Mouse (Mus musculus) spleen, adult 2 months (tissue): ENCODE measurements around the gene Rps24. TPM values are rescaled to one million over a fixed set of nuclear protein-coding genes. Genes with fewer than 3 reads are reported as not detected.

ENCODE experiments used
- DNase-seq, 2 experiments: peaks; one replicate each; pipeline versions ENCODE4 v3.0.0 to v3.0.0-alpha.2; 2012 to 2021; ENCODE audit warnings: low spot score in 2 of 2, low read depth in 1 of 2
- H3K27ac ChIP-seq: fragments of 200-500 bp; 2 replicates; pipeline ENCODE4 v1.5.1; 2012; ENCODE audit warnings: low read length, inconsistent platforms; ENCODE audit not compliant: insufficient read depth
- H3K27me3 ChIP-seq: fragments of 200-500 bp; 2 replicates; pipeline ENCODE4 v1.6.1; 2012; ENCODE audit warnings: mild to moderate bottlenecking, moderate library complexity, low read length, inconsistent platforms; ENCODE audit not compliant: control insufficient read depth, insufficient read depth
- H3K36me3 ChIP-seq: fragments of 200-500 bp; 2 replicates; pipeline ENCODE4 v1.6.1; 2012; ENCODE audit warnings: mild to moderate bottlenecking, low read length, inconsistent platforms; ENCODE audit not compliant: control insufficient read depth, insufficient read depth
- H3K4me1 ChIP-seq: fragments of 200-500 bp; 2 replicates; pipeline ENCODE4 v1.6.1; 2011; ENCODE audit warnings: inconsistent platforms; ENCODE audit not compliant: control insufficient read depth, insufficient read depth, insufficient read length
- H3K4me3 ChIP-seq: fragments of 200-500 bp; 2 replicates; pipeline ENCODE4 v1.5.1; 2011; ENCODE audit warnings: mild to moderate bottlenecking, inconsistent platforms; ENCODE audit not compliant: insufficient read depth, insufficient read length; ENCODE audit errors: extremely low read depth
- CTCF ChIP-seq: fragments of 200-500 bp; IDR thresholded peaks from 2 replicates; pipeline ENCODE4 v1.5.1; 2011; ENCODE audit warnings: mild to moderate bottlenecking, inconsistent platforms; ENCODE audit not compliant: insufficient read depth, insufficient read length, insufficient replicate concordance; ENCODE audit errors: extremely low read depth
- POLR2A ChIP-seq: fragments of 200-500 bp; IDR thresholded peaks from 2 replicates; pipeline ENCODE4 v1.6.1; 2011; ENCODE audit warnings: low read depth, low read length, inconsistent platforms
- WGBS: fragments of 180-500 bp; shearing (Covaris S2); methylation state at CpG from one replicate; pipeline ENCODE4 v1.1.7; 2018; 5-methylcytosine and 5-hydroxymethylcytosine counted together
- polyA plus RNA-seq: library from polyadenylated mRNA; depleted of rRNA; stranded (reverse); fragments of >200 nt; gene quantifications from 2 replicates; pipeline ENCODE4 v1.2.3, GENCODE M21; 2012

Gene Rps24
- polyA plus RNA-seq, 1 experiment, result 850 TPM

DNA sequence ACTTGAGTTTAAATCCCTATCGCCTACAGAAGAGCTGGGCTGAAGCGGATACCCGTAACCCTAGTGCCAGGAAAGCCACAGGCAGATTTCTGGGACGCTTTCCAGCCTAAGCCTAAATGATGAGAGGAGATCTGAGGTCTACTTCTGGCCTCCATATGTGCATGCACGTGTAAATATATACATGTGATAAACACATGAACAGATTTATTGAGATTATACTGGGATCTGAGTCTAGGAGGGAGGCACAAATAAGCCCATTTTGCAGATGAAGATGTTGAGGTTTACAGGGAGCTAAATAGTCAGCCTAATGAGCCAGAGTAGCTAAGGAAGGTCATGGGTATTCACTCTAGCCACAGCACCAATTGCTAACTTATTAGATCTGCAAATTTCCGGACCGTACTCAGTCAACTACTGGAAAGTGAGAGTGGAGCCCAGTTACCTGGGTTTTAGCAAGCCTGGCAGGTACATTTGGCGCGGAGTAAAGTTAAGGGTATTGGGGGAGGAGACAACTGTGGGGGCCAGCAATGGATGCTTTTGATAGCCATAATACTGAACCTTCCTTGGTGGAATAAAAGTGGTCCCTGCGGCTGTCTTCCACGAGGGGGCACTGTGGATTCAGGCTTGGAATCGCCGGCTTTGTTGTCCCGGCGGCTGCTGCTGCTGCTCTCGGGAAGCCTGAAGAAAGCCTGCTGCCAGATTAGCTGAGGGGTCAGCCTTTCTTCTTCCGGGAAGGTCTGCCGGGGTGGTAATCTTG, 13.3 kb downstream of the Rps24 start:
- no peak overlapping the region for H3K27ac ChIP-seq
- no peaks in the 10 kb centered on the region for H3K4me1 ChIP-seq
- peaks cover 27% of the 10 kb centered on the region for H3K36me3 ChIP-seq
- peak in 1 of 2 experiments; percentile 41 for DNase-seq
- WGBS, result 38% methylated on average over 18 of the region's 18 CpGs
- TF ChIP-seq CTCF (peak; percentile 66; the same call in 1 of the 2 replicates), POLR2A (no peak)
- no peak overlapping the region for H3K4me3 ChIP-seq
- H3K27me3 ChIP-seq, result no peaks in the 10 kb centered on the region

DNA sequence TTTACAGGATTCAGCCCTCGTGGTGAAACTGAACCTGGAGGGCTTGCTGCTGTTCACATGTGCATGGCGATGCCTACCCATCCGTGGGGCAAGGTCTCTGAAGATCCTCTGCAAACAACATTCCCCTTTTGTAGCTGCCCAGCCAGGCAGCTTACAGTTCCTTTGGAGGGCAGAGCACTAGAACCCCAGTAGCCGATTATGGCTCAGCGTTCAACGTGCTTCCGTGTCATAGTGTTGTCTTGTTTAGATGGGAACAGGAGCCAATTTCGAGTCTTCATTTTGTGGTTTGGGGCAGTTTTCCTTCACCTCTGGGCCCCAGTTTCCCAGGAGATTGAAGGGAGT, 13.9 kb downstream of the Rps24 start:
- TF ChIP-seq POLR2A (no peak), CTCF (no peak)
- Histone ChIP-seq H3K4me3 (no peak overlapping the region), H3K4me1 (no peaks in the 10 kb centered on the region), H3K27me3 (no peaks in the 10 kb centered on the region), H3K36me3 (peaks cover 24% of the 10 kb centered on the region), H3K27ac (no peak overlapping the region)
- DNase-seq, result no peak
- WGBS, result 71% methylated on average over 8 of the region's 8 CpGs

DNA sequence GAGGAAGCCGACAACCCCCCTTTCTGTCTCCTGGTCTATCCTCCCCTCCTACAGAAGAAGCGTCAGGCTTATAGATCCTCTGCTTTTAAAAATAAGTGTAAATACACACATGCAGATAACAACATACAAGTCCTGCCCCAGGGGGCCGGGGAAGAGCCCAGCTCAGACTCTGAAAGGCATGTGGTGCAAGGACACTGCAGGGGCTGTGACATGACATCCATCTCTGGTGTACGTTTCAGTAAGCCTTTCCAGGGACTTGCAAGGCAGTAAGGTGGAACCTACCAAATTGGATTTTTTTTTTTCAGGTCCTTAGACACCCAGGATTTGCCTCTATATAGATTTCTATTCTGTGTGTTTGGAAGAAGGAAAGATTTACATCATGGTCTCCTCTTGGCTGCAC, 14.3 kb downstream of the Rps24 start:
- WGBS, result 91% methylated on average over 4 of the region's 4 CpGs
- H3K4me1 ChIP-seq, result no peaks in the 10 kb centered on the region
- no peak for TF ChIP-seq CTCF
- no peak for TF ChIP-seq POLR2A
- no peak for DNase-seq
- H3K36me3 ChIP-seq, result peaks cover 23% of the 10 kb centered on the region
- no peak overlapping the region for H3K4me3 ChIP-seq
- H3K27ac ChIP-seq, result no peak overlapping the region
- no peaks in the 10 kb centered on the region for H3K27me3 ChIP-seq

DNA sequence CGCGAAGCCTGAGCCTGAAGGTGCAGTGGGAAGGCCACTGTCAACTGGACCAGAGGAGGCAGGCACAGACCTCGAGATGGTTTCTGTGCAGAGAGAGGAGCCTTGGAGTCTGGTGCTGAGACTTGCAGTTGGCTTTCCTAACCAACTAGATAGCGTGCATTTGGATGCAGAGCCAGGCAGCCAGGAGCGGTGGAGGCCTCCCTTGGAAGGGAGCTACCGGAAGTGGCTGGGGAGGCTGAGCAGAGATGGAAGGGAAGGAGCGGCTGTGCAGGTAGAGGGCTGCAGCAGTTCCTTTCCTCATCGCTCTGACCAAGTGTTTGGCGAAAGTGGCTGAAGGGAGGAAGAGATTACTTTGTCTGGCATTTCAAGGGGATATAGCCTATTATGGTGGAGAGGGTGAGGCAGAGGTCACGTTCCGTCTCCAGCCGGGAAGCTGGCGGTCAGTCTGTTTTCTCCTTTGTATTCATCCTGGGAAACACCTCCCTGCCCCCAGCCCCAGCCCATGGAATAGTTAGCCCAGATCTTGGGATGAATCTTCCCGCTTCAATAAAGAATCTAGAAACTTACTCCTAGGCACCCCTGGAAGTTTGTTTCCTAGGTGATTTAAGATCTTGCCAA, 20.6 kb downstream of the Rps24 start:
- no peak for DNase-seq
- WGBS, result 36% methylated on average over 14 of the region's 14 CpGs
- H3K27ac ChIP-seq, result no peak overlapping the region
- no peaks in the 10 kb centered on the region for H3K36me3 ChIP-seq
- no peak overlapping the region for H3K4me3 ChIP-seq
- no peaks in the 10 kb centered on the region for H3K4me1 ChIP-seq
- no peak for TF ChIP-seq CTCF
- H3K27me3 ChIP-seq, result no peaks in the 10 kb centered on the region

DNA sequence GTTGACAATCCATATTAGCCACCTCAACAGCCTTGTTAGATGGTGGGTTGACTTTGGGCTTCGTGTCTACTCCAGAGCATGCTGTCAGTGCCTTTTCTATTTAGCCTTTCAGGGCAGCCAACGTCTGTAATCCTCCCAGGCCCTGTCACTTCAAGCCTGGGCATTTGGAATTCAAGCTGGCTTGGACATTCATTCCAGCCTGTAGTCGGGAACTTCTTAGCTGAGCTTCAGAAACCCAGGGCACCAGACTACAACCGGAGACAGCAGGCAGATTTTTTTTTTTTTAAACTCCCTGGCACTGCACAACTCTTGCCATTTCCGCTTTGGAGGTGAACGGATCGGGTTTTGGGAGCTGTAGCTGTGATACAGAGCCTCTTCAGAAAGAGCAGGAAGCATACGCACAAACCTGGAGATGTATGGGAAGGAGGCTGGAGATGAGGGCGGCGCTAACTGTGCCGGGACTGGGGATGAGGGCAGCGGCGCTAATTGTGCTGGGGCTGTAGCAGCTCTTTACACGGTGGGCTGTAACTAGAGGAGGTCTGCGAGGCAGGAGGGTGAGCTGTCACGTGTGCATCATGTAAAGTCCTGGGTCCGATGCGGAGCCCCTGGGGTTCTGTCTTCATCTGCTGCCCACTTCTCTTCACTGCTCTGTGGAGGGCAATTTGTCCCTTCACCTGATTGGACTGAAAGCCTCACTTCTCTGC, 21.3 kb downstream of the Rps24 start:
- no peak overlapping the region for H3K27ac ChIP-seq
- 32% methylated on average over 18 of the region's 18 CpGs for WGBS
- no peak for DNase-seq
- no peaks in the 10 kb centered on the region for H3K4me1 ChIP-seq
- H3K4me3 ChIP-seq, result no peak overlapping the region
- no peaks in the 10 kb centered on the region for H3K36me3 ChIP-seq
- no peaks in the 10 kb centered on the region for H3K27me3 ChIP-seq
- TF ChIP-seq POLR2A (no peak), CTCF (no peak)

DNA sequence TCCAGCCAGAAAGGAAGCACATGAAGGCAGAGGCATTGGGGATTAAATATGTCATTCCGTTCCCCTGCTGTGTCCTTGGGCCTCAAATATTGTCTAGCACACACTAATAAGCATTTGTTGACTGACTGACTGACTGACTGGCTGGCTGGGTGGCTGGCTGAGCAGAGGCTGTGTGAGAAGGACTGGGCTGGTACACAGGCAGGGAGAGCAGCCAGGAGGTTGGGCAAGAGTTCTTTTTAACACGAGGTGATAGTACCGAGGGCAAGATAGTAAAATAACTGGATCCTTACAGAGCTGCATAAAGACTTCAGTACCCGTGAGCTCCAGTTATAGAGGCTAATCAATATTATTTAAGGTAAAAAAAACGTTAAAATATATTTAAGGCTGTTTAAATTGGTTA, 22.6 kb downstream of the Rps24 start:
- H3K27ac ChIP-seq, result no peak overlapping the region
- no peak for TF ChIP-seq POLR2A
- TF ChIP-seq CTCF, result no peak
- H3K4me1 ChIP-seq, result no peaks in the 10 kb centered on the region
- H3K36me3 ChIP-seq, result no peaks in the 10 kb centered on the region
- WGBS, result 78% methylated on average over 5 of the region's 5 CpGs
- no peaks in the 10 kb centered on the region for H3K27me3 ChIP-seq
- no peak for DNase-seq
- H3K4me3 ChIP-seq, result no peak overlapping the region

DNA sequence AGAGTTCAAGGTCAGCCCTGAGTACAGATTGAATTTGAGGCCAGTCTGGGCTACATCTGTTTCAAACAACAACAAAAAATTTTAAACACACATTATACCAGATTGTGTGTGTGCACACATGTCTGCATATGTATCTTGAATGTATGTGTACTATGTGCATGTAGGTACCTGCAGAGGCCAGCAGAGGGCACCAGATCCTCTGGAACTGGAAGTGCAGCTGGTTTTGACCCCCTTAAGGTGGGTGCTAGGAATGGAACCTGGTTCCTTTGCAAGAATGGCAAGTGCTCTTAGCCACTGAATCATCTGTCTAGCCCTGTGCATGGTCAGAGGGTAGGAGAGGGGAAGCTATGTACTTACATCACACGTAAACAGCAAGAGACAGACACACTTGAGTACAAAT, 23.3 kb downstream of the Rps24 start:
- WGBS, result 98% methylated on average over 1 of the region's 1 CpGs
- no peak overlapping the region for H3K4me3 ChIP-seq
- no peaks in the 10 kb centered on the region for H3K27me3 ChIP-seq

More for the DNA sequence above, 23.3 kb downstream of the Rps24 start:
- Histone ChIP-seq H3K36me3 (no peaks in the 10 kb centered on the region), H3K27ac (no peak overlapping the region), H3K4me1 (no peaks in the 10 kb centered on the region)
- DNase-seq, result no peak
- TF ChIP-seq CTCF (no peak), POLR2A (no peak)
